Mouse (Mus musculus): Measurements from ENCODE around the gene Tmem171. TPM values are rescaled to one million over a fixed set of nuclear protein-coding genes. Genes with fewer than 3 reads are reported as not detected.

The Tmem171 gene
- polyA plus RNA-seq, 1 experiment = 0.10 TPM

DNA sequence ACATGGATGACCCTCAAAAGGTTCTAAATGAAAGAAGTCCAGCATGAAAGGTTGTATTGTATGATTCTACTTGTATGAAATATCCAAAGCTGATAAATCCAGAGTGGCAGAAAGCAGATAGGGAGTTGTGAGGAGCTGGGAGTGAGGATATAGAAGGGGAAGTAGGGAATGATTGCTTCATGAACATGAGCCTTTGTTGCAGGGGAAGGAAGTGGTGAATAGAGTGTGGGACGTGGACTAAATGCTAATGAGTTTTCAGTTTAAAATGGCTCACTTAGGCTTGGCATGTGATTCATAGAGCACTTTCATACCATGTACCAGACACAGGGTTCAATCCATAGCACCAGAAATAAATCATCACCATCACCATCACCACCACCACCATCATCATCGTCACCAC lies 11.2 kb downstream of the Tmem171 start:
- Histone ChIP-seq H3K4me3 (ENCODE audit: insufficient read depth, low read length) (no peak overlapping the region), H3K4me1 (ENCODE audit: control insufficient read depth, insufficient read depth, low read length) (no peaks in the 10 kb centered on the region), H3K27ac (ENCODE audit: insufficient read depth, low read length) (no peak overlapping the region)
- TF ChIP-seq POLR2A (IDR thresholded peaks at IDR 0.05; ENCODE audit: extremely low read depth, insufficient read depth, low read length) (no peak), CTCF (IDR thresholded peaks at IDR 0.05; ENCODE audit: extremely low read depth, insufficient read depth, low read length) (no peak)

DNA sequence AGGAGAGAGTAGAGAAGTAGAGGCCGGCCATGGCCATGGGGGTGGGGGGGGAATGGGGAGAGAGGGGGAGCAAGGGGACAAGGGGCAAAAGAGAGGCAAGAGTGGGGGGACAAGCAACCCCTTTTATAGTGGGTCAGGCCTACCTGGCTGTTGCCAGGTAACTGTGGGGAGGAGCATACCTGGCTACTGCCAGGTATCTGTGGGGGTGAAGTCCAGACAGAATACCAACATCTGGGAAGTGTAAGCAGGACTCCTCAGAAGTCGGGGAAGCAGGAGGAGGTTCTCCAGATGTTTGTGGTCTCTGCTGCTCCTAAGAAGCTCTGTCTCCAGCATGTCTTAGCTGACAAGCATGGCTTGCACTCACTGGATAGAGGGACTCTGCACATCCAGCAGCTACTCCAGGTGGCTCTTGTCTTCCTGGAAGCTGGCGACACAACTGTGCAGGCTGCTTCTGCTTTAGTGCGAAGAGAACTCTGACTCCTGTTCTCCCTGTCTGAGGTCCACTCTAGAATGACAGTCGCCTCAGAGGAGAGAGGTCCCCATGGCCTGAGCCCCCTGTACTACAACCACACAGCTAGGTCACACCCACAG lies 14.1 kb downstream of the Tmem171 start:
- TF ChIP-seq CTCF (IDR thresholded peaks at IDR 0.05; ENCODE audit: extremely low read depth, insufficient read depth, low read length) (no peak), POLR2A (IDR thresholded peaks at IDR 0.05; ENCODE audit: extremely low read depth, insufficient read depth, low read length) (no peak)
- H3K27ac ChIP-seq (ENCODE audit: insufficient read depth, low read length) = no peak overlapping the region
- no peak overlapping the region for H3K4me3 ChIP-seq (ENCODE audit: insufficient read depth, low read length)
- no peaks in the 10 kb centered on the region for H3K4me1 ChIP-seq (ENCODE audit: control insufficient read depth, insufficient read depth, low read length)

DNA sequence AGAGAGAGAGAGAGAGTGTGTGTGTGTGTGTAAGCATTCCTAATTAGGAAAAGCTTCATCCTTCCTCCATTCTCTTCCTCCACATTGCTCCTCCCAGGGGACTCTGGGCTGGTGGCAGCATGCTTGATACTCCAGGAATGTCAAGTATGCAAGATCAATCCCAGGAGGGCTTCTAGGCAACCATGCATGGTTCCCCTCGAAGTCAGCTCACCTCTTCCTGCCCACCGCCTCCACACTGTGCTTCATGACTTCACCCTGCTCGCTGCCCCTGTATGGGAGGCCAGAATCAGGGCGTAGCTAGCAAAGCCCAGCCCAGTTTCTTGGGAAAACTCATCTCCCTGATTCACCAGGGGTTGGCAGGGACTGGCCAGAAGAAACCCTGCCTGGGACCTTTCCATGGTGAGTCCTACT lies 15.0 kb downstream of the Tmem171 start:
- H3K27ac ChIP-seq (ENCODE audit: insufficient read depth, low read length) = no peak overlapping the region
- no peak overlapping the region for H3K4me3 ChIP-seq (ENCODE audit: insufficient read depth, low read length)
- H3K4me1 ChIP-seq (ENCODE audit: control insufficient read depth, insufficient read depth, low read length) = no peaks in the 10 kb centered on the region
- no peak for TF ChIP-seq POLR2A (IDR thresholded peaks at IDR 0.05; ENCODE audit: extremely low read depth, insufficient read depth, low read length)

DNA sequence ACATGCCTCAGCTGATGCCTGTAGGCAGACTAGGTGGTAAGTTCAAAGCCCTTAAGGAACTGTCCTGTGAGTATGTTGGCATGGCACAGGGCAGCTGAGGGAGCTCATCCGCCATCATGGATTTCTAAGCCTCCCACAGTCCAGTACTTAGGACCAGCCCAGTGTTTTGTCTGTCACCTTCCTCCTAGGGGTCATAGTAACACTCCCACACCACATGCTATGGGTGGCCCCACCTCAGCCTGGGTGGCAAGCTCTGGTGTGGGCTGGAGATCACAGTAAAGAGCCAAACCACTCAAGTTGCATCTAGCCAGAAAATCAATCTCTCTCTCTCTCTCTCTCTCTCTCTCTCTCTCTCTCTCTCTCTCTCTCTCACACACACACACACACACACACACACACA lies 15.4 kb downstream of the Tmem171 start:
- no peak for TF ChIP-seq POLR2A (IDR thresholded peaks at IDR 0.05; ENCODE audit: extremely low read depth, insufficient read depth, low read length)
- TF ChIP-seq CTCF (IDR thresholded peaks at IDR 0.05; ENCODE audit: extremely low read depth, insufficient read depth, low read length) = no peak
- H3K4me1 ChIP-seq (ENCODE audit: control insufficient read depth, insufficient read depth, low read length) = no peaks in the 10 kb centered on the region
- H3K4me3 ChIP-seq (ENCODE audit: insufficient read depth, low read length) = no peak overlapping the region
- no peak overlapping the region for H3K27ac ChIP-seq (ENCODE audit: insufficient read depth, low read length)

DNA sequence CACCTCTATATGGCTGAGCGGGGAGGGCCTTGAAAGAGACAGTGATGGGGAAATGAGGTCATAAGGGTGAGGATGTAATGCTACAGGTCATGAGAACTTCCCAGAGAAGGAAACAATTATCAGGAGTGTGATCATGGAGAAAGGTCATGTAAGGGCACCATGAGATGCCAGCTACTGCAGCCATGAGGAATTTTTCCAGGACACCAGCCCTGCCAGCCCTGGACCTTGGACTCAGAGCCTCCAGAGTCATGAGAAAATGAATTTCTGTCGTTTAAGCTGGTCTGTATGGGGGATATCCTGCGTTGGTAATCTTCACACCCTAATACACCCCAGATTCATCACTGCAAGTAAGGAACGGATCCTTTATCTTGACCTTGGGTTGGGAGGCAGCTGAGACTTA lies 20.7 kb downstream of the Tmem171 start:
- H3K4me3 ChIP-seq (ENCODE audit: insufficient read depth, low read length) = no peak overlapping the region
- no peak for TF ChIP-seq CTCF (IDR thresholded peaks at IDR 0.05; ENCODE audit: extremely low read depth, insufficient read depth, low read length)
- no peak for TF ChIP-seq POLR2A (IDR thresholded peaks at IDR 0.05; ENCODE audit: extremely low read depth, insufficient read depth, low read length)

DNA sequence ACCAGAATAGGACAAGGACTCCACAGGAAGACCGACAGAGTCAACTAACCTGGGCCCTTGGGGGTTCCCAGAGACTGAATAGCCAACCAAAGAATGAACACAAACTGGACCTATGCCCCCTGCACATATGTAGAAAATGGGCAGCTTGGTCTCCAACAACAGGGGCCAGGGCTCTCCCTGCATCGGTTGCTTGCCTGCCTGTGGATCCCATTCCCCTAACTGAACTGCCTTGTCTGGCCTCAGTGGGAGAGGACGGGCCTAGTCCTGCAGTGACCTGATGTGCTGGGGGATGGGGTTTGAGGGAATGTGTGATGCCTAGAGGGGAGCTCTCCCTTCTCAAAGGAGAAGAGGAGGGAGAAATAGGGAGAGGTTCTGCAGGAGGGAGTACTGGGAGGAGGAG lies 25.3 kb downstream of the Tmem171 start:
- TF ChIP-seq CTCF (IDR thresholded peaks at IDR 0.05; ENCODE audit: extremely low read depth, insufficient read depth, low read length) = no peak
- H3K4me1 ChIP-seq (ENCODE audit: control insufficient read depth, insufficient read depth, low read length) = no peaks in the 10 kb centered on the region
- H3K27ac ChIP-seq (ENCODE audit: insufficient read depth, low read length) = no peak overlapping the region
- no peak overlapping the region for H3K4me3 ChIP-seq (ENCODE audit: insufficient read depth, low read length)

More for the DNA sequence above, 20.7 kb downstream of the Tmem171 start:
- no peaks in the 10 kb centered on the region for H3K4me1 ChIP-seq (ENCODE audit: control insufficient read depth, insufficient read depth, low read length)
- no peak overlapping the region for H3K27ac ChIP-seq (ENCODE audit: insufficient read depth, low read length)

DNA sequence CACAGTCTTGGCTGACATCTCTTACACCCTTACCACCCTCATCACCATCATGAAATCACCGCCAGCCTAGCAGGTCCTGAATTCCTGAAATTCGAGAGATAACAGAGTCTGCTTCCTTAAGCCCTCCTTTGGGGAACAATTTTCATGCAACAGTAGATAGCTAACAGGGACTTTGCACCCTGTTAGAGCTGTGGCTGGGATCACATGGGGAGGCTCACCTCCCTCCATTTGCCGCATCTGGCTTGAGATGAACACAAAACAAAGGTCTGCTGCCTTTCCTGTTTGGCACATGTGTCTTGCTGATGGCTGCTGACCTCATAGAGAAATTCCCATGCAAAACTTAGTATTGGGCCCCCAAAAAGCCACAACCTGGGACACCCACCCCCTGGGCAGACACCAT lies 27.3 kb downstream of the Tmem171 start:
- Histone ChIP-seq H3K27ac (ENCODE audit: insufficient read depth, low read length) (no peak overlapping the region), H3K4me1 (ENCODE audit: control insufficient read depth, insufficient read depth, low read length) (no peaks in the 10 kb centered on the region), H3K4me3 (ENCODE audit: insufficient read depth, low read length) (no peak overlapping the region)
- TF ChIP-seq POLR2A (IDR thresholded peaks at IDR 0.05; ENCODE audit: extremely low read depth, insufficient read depth, low read length) (no peak), CTCF (IDR thresholded peaks at IDR 0.05; ENCODE audit: extremely low read depth, insufficient read depth, low read length) (no peak)

DNA sequence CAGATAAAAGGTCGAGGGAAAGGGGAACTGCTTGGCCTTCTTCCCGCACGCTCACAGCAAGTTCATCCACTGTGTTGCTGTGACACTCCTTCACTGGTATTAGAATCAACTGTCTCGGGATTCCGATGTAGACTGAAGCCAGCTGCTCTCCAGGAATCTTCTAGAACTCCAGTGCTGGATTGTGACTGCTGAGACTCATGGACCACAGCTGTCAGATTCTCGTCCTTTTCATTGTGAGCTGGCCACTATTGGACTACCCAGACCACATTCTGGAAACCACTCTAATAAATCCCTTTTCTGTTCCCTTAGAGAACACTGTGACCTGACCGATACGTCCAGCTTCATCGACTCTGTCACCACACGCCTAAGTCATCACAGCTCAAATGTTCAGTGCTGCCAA lies 29.4 kb downstream of the Tmem171 start:
- no peak overlapping the region for H3K27ac ChIP-seq (ENCODE audit: insufficient read depth, low read length)
- TF ChIP-seq POLR2A (IDR thresholded peaks at IDR 0.05; ENCODE audit: extremely low read depth, insufficient read depth, low read length) (no peak), CTCF (IDR thresholded peaks at IDR 0.05; ENCODE audit: extremely low read depth, insufficient read depth, low read length) (no peak)
- no peak overlapping the region for H3K4me3 ChIP-seq (ENCODE audit: insufficient read depth, low read length)
- no peaks in the 10 kb centered on the region for H3K4me1 ChIP-seq (ENCODE audit: control insufficient read depth, insufficient read depth, low read length)

DNA sequence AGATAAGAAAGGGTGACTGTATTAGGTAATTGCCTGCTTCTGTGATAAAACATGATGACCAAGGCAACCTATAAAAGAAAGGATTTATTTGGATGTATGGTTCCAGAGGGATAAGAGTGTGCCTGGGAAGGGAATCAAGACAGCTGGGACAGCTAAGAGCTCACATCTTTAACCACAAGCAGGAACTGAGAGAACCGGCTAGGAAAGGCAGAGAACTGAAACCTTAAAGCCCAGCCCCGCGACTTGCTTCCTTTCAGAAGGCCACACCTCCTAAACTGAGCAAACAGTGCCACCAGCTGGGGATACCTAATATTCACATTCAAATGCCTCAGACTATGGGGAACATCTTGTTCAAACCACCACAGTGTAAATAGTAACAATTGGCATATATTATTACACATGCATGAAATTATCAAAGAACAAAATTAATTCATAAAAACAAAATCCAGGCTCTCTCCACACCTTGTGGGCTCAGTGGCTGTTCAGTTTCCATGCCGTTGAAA lies 32.4 kb downstream of the Tmem171 start:
- no peak for TF ChIP-seq CTCF (IDR thresholded peaks at IDR 0.05; ENCODE audit: extremely low read depth, insufficient read depth, low read length)
- TF ChIP-seq POLR2A (IDR thresholded peaks at IDR 0.05; ENCODE audit: extremely low read depth, insufficient read depth, low read length) = no peak
- Histone ChIP-seq H3K4me3 (ENCODE audit: insufficient read depth, low read length) (no peak overlapping the region), H3K4me1 (ENCODE audit: control insufficient read depth, insufficient read depth, low read length) (no peaks in the 10 kb centered on the region), H3K27ac (ENCODE audit: insufficient read depth, low read length) (no peak overlapping the region)

DNA sequence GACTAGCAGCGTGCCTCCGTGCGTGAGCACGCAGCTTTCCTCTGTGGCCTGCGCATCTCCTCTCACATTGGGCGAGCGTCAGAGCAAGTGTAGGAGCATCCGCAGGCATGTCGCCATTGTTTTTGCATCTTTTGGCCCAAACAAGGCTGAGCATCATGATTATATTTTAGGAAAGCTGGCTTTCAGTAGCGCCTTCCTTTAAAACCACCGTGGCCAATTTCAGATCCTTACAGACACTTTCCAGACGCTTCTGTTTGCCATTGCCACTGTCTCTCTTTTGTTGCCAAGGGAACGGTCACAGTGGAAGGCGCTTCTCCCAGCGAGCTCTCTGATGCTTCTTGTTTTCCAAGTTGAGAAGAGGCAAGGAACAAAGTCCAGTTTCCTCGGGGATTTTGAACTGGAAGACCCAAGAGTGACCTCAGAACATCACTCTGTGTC lies 38.6 kb downstream of the Tmem171 start:
- no peak for TF ChIP-seq POLR2A (IDR thresholded peaks at IDR 0.05; ENCODE audit: extremely low read depth, insufficient read depth, low read length)
- TF ChIP-seq CTCF (IDR thresholded peaks at IDR 0.05; ENCODE audit: extremely low read depth, insufficient read depth, low read length) = no peak
- Histone ChIP-seq H3K4me1 (ENCODE audit: control insufficient read depth, insufficient read depth, low read length) (peaks cover 3% of the 10 kb centered on the region), H3K27ac (ENCODE audit: insufficient read depth, low read length) (no peak overlapping the region), H3K4me3 (ENCODE audit: insufficient read depth, low read length) (no peak overlapping the region)

Data from cortical plate, adult 2 months (tissue).